In the genomic region with DNA sequence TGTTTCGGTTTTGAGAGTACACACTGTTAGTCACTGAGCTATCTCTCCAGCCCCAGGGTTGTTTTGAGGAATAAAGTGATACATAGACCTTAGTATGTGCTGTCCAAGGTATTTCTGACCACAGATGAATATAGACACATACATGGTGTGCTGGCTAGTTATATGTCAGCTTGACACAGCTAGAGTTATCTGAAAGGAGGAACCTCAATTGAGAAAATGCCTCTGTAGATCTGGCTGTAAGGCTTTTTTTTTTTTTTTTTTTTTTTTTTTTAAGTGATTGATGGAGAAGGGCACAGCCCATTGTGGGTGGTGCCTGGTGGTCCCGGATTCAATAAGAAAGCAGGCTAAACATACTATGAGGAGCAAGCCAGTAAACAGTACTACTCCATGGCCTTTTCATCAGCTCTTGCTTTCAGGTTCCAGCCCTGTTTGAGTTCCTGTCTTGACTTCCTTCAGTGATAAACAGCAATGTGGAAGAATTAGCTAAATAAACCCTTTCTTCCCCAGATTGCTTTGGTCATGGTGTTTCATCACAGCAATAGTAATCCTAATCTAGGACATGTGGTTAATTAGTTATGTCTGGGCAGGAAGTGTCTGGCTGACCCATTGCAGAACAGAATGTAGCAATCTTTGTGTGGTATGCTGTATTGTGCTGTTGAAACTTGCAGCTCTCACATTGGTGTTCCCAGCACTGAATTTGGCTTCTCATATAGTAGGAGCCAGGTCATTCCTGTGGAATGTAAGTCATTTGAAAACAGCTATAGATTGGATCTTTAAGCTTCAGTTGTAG, we compare ENCODE assay signal across 15 mouse cellular contexts. TPM values are rescaled to one million over a fixed set of nuclear protein-coding genes. Genes with fewer than 3 reads are reported as not detected.
DNase-seq lines count a peak whose midpoint lies in the region; ATAC-seq and TF ChIP-seq lines count a peak whose summit lies in the region.
"Had no signal": no experiment of that assay in that cellular context is flagged by ENCODE, and none has a peak within 500 bp of the region (broad histone marks: within the 10 kb centered on the region; RNA-seq: fewer than 3 reads in every experiment).

No protein-coding gene starts in this region.

- no peak for TF ChIP-seq CTCF in lung, adult 2 months (IDR thresholded peaks at IDR 0.05; ENCODE audit: insufficient read depth, low read length)

- TF ChIP-seq POLR2A in lung, adult 2 months (IDR thresholded peaks at IDR 0.05; ENCODE audit: borderline replicate concordance, extremely low read depth, low read depth, low read length) = no peak

- ATAC-seq in monocyte, adult 5-6 weeks (replicated peaks; ENCODE audit: insufficient number of reproducible peaks, low FRiP score, low TSS enrichment, poor library complexity, severe bottlenecking) = peak; percentile 96
- ATAC-seq: midbrain, embryonic 16.5 days had no signal

- H3K4me3 ChIP-seq in lung, adult 2 months (replicated peaks; ENCODE audit: extremely low read depth, low read depth, low read length) = no peak overlapping the region
- H3K4me3 ChIP-seq: embryonic facial prominence, embryonic 15.5 days; heart, adult 2 months; kidney, embryonic 15.5 days had no signal

- DNase-seq in heart, adult 18-20 months = peak; percentile 19 to 21
- no peak for DNase-seq in heart, postnatal 25 days (ENCODE audit: low spot score)
- DNase-seq in lung, adult 18-20 months = peak; percentile 7 to 37
- no peak for DNase-seq in lung, adult 2 months
- DNase-seq in fat pad, adult 2 months (ENCODE audit: extremely low read depth, low read depth, low spot score) = peak; percentile 77
- no peak for DNase-seq in retina, embryonic 14.5 days (ENCODE audit: low spot score)
- DNase-seq in spleen, postnatal 4 days (ENCODE audit: low spot score in 2 of 2) = no peak
- DNase-seq: adrenal gland, postnatal 25 days; B cell, adult 2 months; heart, adult 2 months; right cerebral cortex, adult 18-20 months had no signal

- intact Hi-C loops in heart, postnatal 25 days (cut with DNase I) = no loop called here

- WGBS in lung, adult 2 months = 11% methylated on average over 2 of the region's 2 CpGs

- peaks cover 11% of the 10 kb centered on the region for H3K4me1 ChIP-seq in lung, adult 2 months (ENCODE audit: control insufficient read depth, insufficient read depth, low read length)

RNA-seq across cellular contexts. Expression of gene Luzp1, which starts 36.1 kb away (rescaled TPM):
- total RNA-seq in heart, adult 18-20 months (2021) = 10 to 100 TPM; 29.3 to 38.1 TPM
- 10 to 100 TPM; 43.4 to 50.2 TPM for total RNA-seq in heart, postnatal 25 days (2021)
- polyA plus RNA-seq in lung, adult 2 months (2012; rRNA removed) = 12.5 and 15.7 TPM in 2 replicates
- 9.5 to 22.4 TPM (median 11.4 TPM) in 3 replicates for total RNA-seq in monocyte, adult 5-6 weeks (2017)

RNA-seq across cellular contexts. Expression of gene 6030445D17Rik, which starts 43.6 kb away (rescaled TPM):
- total RNA-seq in heart, adult 18-20 months (2021) = under 1 TPM; 0.15 to 0.21 TPM
- under 1 TPM; 0.23 to 0.53 TPM for total RNA-seq in heart, postnatal 25 days (2021)
- 0.72 and 1.1 TPM in 2 replicates for polyA plus RNA-seq in lung, adult 2 months (2012; rRNA removed)
- total RNA-seq in monocyte, adult 5-6 weeks (2017) = not detected in 3 replicates

Comparison
In these comparisons a context has a peak if more than half of its experiments do, and no peak if none do; other contexts are left out.
1. DNase-seq: peak in heart, adult 18-20 months (2 of 2), lung, adult 18-20 months (2 of 2) and fat pad, adult 2 months (single experiment); none in heart, postnatal 25 days (single experiment), lung, adult 2 months (single experiment), retina, embryonic 14.5 days (single experiment) and spleen, postnatal 4 days (0 of 2).